Mouse (Mus musculus) left cerebral cortex, adult 9 months (tissue): ENCODE results near the gene Acsm4.
A peak's percentile ranks its signal among the peaks of the same experiment; 100 is the strongest.
"Not testable (repeated sequence)": the region's sequence is repeated elsewhere in the genome, so short reads cannot be mapped to it uniquely, and the experiment has no call there.

ENCODE experiments used
- DNase-seq, 2 experiments: peaks; one replicate each; pipeline ENCODE4 v3.0.0; 2022; ENCODE audit warnings: low spot score in 2 of 2

Acsm4 gene

GRCm38 (mm10) chr7:119689726-119690125, at the start of gene Acsm4:
Gene Acsm4 (plus strand): TSS chr7:119690026.
- no peak for DNase-seq

GRCm38 (mm10) chr7:119642307-119642706, 47.5 kb upstream of the Acsm4 start:
- DNase-seq, result no peak

GRCm38 (mm10) chr7:119667893-119668292, 21.9 kb upstream of the Acsm4 start:
- DNase-seq, result no peak

GRCm38 (mm10) chr7:119670395-119670794, 19.4 kb upstream of the Acsm4 start:
- no peak for DNase-seq

GRCm38 (mm10) chr7:119670925-119671324, 18.9 kb upstream of the Acsm4 start:
- DNase-seq, result peak in 1 of 2 experiments; percentile 5

- DNase-seq, result peak in 1 of 2 experiments; percentile 51
These were observed 16.4 kb upstream of the Acsm4 start for GRCm38 (mm10) chr7:119673465-119673864.

- no peak for DNase-seq
These were observed 9.7 kb upstream of the Acsm4 start for GRCm38 (mm10) chr7:119680107-119680506.

GRCm38 (mm10) chr7:119682699-119683098, 7.1 kb upstream of the Acsm4 start:
- DNase-seq, result no peak

GRCm38 (mm10) chr7:119692302-119692701, 2.5 kb downstream of the Acsm4 start:
- no peak for DNase-seq

- DNase-seq, result no peak
These were observed 5.1 kb downstream of the Acsm4 start for GRCm38 (mm10) chr7:119694926-119695325.

- no peak for DNase-seq
These were observed 24.3 kb downstream of the Acsm4 start for GRCm38 (mm10) chr7:119714111-119714510.

GRCm38 (mm10) chr7:119720253-119720946, 30.6 kb downstream of the Acsm4 start, which contains the start of gene Thumpd1:
Gene Thumpd1 (minus strand): TSS chr7:119720798.
- peak; percentile 69 to 93 for DNase-seq

GRCm38 (mm10) chr7:119720947-119721310, 31.1 kb downstream of the Acsm4 start:
- peak in 1 of 2 experiments; percentile 26 for DNase-seq

- no peak for DNase-seq
These were observed 37.8 kb downstream of the Acsm4 start for GRCm38 (mm10) chr7:119727621-119728020.

- DNase-seq, result not testable (repeated sequence)
These were observed 41.4 kb downstream of the Acsm4 start for GRCm38 (mm10) chr7:119731262-119731661.

GRCm38 (mm10) chr7:119738877-119739276, 49.1 kb downstream of the Acsm4 start:
- no peak for DNase-seq

GRCm38 (mm10) chr7:119739798-119740468, 50.1 kb downstream of the Acsm4 start:
- not testable (repeated sequence) for DNase-seq

- no peak for DNase-seq
These were observed 54.5 kb downstream of the Acsm4 start for GRCm38 (mm10) chr7:119744321-119744720.

GRCm38 (mm10) chr7:119745869-119746268, 56.0 kb downstream of the Acsm4 start:
- no peak for DNase-seq

GRCm38 (mm10) chr7:119748761-119749160, 58.9 kb downstream of the Acsm4 start:
- no peak for DNase-seq

GRCm38 (mm10) chr7:119749942-119750341, 60.1 kb downstream of the Acsm4 start:
- no peak for DNase-seq

GRCm38 (mm10) chr7:119753696-119754095, 63.9 kb downstream of the Acsm4 start:
- no peak for DNase-seq

- DNase-seq, result no peak
These were observed 70.7 kb downstream of the Acsm4 start, which contains the start of gene Acsm3 for GRCm38 (mm10) chr7:119760527-119760951. Gene Acsm3 (plus strand): TSS chr7:119760923.
